Mouse (Mus musculus): Measurements from ENCODE around the gene Gja5. TPM values are rescaled to one million over a fixed set of nuclear protein-coding genes. Genes with fewer than 3 reads are reported as not detected.
"Not testable (repeated sequence)": the region's sequence is repeated elsewhere in the genome, so short reads cannot be mapped to it uniquely, and the experiment has no call there.

Gene Gja5
- total RNA-seq, 2 experiments from 2014 or later = 14.4 to 15.3 TPM

DNA sequence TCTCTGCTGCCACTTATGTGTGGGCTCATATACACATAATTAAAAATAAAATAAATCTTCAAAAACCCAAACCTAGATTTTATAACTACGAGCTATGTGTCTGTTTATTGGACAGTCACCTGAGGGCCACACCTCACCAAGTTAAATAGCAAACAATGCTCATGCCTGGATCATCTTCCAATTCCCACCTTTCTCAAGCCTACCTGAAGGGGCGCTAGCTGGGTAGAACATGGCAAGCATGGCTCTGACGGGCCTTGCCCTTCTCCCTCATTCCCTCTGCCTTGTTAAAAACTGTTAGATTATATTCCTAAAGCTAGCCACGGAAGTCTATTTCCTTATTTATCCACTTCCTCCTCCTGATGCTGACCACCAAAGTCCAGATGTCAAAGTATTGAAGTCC, 173.9 kb downstream of the Gja5 start:
- no peak for DNase-seq (ENCODE audit: low spot score)
- intact Hi-C loops (cut with DNase I) = loop anchor here (5.0 kb wide), 2 partner anchors 109 to 259 kb away; no protein-coding TSS in a partner anchor

DNA sequence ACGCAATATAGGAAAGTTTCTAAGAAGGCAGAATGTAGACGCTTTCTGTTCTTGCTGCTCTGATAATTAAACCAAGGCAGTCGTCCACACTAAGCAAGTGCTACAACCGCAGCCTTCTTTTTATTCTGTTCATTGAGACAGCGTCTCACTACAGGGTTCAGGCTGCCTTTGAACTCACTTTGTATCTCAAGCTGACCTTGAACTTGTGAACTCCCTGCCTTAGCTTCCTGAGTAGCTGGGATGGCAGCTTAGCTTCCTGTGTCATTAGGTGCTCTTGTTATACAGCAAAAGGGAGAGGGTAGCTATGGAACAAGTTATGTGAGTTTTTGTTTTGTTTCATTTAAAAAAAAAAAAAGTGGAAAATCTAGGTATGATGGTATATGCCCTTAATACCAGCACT, 177.7 kb downstream of the Gja5 start:
- no peak for DNase-seq (ENCODE audit: low spot score)
- intact Hi-C loops (cut with DNase I) = no loop called here

DNA sequence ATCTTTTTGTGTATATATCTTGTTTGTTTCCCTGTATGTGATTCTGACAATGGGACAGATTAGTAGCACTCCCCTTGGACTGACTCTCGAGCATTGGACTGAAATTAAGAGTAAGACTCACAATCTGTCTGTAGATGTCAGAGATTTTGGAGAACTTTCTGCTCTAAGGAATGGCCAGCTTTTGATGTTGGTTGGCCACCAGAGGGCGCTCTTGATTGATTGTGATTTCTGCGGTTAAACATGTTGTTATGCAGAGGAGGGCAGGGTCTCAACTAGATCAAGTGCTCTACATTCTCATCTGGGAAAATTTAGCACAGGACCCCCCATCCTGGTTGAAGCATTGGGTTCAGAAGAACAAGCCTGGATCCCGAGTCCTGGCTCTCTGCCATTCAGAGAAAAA, 182.8 kb downstream of the Gja5 start:
- DNase-seq (ENCODE audit: low spot score) = no peak
- intact Hi-C loops (cut with DNase I) = no loop called here

- intact Hi-C loops (cut with DNase I); DNase-seq (ENCODE audit: low spot score): not testable (repeated sequence)
These were observed 183.8 kb downstream of the Gja5 start for GRCm38 (mm10) chr3:97088291-97088690.

DNA sequence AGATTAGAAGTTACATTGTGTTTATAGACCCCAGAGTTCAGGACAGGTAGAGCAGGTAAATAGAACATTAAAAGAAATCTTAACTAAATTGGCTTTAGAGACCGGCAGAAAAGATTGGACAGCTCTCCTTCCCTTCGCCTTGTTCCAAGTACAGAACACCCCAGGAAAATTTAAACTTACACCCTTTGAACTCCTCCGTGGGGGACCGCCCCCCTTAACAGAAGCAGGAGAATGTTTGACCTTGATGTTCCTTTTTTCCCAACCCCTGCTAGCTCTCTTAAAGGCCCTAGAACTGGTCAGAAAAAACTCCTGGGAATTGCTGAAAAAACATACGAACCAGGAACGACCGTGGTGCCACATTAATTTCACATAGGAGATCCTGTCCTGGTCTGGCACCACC, 187.5 kb downstream of the Gja5 start:
- DNase-seq (ENCODE audit: low spot score); intact Hi-C loops (cut with DNase I): not testable (repeated sequence)

- DNase-seq (ENCODE audit: low spot score); intact Hi-C loops (cut with DNase I): not testable (repeated sequence)
These were observed 192.2 kb downstream of the Gja5 start for GRCm38 (mm10) chr3:97096664-97097063.

- intact Hi-C loops (cut with DNase I) = no loop called here
- no peak for DNase-seq (ENCODE audit: low spot score)
These were observed 196.5 kb downstream of the Gja5 start for GRCm38 (mm10) chr3:97100784-97101641.

GRCm38 (mm10) chr3:97103946-97104345, 199.5 kb downstream of the Gja5 start:
- intact Hi-C loops (cut with DNase I); DNase-seq (ENCODE audit: low spot score): not testable (repeated sequence)

DNA sequence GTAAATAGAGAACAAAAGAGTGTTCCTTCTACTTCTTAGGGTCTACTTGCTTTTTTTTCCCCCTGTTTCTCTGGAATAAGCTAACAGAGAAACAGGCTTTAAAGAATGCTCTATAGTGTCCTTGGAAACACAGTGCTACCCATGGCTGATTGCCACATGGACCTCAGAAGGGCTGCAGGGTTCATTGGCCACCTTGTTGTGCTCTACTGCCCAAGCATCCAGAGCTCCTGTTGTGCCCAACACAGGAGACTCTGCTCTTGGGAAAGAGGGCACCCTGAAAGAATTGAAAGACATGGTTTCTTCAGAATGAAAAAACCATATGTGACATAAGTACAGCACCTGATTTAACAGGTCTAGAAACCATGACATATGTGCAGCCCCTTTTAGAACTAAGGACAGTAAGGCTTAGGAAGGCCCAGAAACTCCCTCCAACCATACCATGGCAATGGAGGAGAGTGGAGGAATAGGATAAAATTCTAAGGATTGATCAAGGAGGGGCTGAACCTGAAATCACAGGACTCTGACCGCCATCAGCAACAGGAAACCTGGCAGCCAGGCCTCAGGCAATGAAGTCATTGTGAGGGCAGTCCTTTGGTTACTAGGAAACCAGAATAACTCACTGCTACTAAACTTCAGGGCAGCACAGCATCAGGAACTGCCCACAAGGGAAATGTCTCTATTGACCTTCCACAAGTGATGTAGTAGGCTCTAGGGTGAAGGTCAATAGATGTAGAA, 200.4 kb downstream of the Gja5 start:
- intact Hi-C loops (cut with DNase I) = no loop called here
- no peak for DNase-seq (ENCODE audit: low spot score)

DNA sequence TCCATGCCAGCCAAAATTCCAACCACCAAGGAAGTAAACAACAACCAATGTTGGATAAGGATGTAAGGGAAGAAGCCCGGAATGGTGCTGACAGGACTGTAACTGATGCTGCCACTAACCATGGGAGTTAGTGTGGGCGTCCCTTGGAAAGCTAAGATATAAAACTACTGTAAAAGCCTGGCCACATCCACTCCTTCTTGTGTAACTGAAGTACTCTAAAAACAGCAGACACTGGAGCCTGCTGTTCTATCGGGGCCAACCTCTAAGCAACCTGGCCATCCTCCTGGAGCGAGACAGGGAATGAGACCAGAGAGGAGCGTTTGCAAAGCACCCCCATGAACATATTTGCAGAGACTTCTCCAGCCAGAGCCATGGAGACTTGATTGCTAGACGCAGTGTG, 213.0 kb downstream of the Gja5 start:
- intact Hi-C loops (cut with DNase I) = no loop called here

GRCm38 (mm10) chr3:97118313-97118712, 213.8 kb downstream of the Gja5 start:
- no peak for DNase-seq (ENCODE audit: low spot score)
- intact Hi-C loops (cut with DNase I) = no loop called here

More for the DNA sequence above, 213.0 kb downstream of the Gja5 start:
- DNase-seq (ENCODE audit: low spot score) = no peak

DNA sequence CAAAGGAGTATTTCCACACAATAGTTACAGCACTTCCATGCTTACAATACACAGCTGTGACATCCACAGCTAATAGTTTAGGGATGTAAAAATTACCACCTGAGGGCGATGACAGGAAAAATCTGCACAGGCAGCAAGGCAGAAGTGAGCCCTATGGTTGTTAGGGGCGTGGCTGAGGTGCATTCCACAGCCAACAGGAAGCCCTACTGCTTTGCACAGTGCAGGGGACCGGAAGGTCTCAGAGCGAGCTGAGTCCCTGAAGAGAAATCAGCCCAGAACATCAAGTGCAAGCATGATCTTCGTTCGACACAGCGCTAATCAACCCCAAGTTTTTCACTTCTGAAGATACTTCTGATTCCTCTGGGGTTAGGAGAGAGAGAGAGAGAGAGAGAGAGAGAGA, 219.7 kb downstream of the Gja5 start:
- no peak for DNase-seq (ENCODE audit: low spot score)
- intact Hi-C loops (cut with DNase I) = no loop called here

Other genes starting within 250 kb of the Gja5 start
- under 1 TPM; 0.60 to 0.95 TPM for gene Ankrd35, start 234.6 kb upstream of the Gja5 start, total RNA-seq (2021)
- gene Pias3, start 208.3 kb upstream of the Gja5 start, total RNA-seq (2021) = 10 to 100 TPM; 14.0 to 17.5 TPM
- gene Nudt17, start 196.1 kb upstream of the Gja5 start, total RNA-seq (2021) = 1 to 10 TPM; 2.3 to 3.2 TPM
- 10 to 100 TPM; 23.1 to 25.2 TPM for gene Polr3c, start 177.1 kb upstream of the Gja5 start, total RNA-seq (2021)
- 10 to 100 TPM; 22.8 to 23.3 TPM for gene Rnf115, start 177.0 kb upstream of the Gja5 start, total RNA-seq (2021)
- not detected for gene Pdzk1, start 75.4 kb upstream of the Gja5 start, total RNA-seq (2021)
- not detected for gene Cd160, start 75.3 kb upstream of the Gja5 start, total RNA-seq (2021)
- gene Gpr89, start 653 bp downstream of the Gja5 start, total RNA-seq (2021) = 10 to 100 TPM; 19.9 to 21.5 TPM
- under 1 TPM in 1 of 2 experiments, not detected in 1; 0.03 TPM for gene Gja8, start 21.3 kb downstream of the Gja5 start, total RNA-seq (2021)